ENCODE assay signal across 11 mouse cellular contexts in genomic region chr9:65217661-65218060, GRCm38 (mm10). TPM values are rescaled to one million over a fixed set of nuclear protein-coding genes. Genes with fewer than 3 reads are reported as not detected.
A peak's percentile ranks its signal among the peaks of the same experiment; 100 is the strongest.
DNase-seq lines count a peak whose midpoint lies in the region; ATAC-seq lines count a peak whose summit lies in the region.
"Had no signal": no experiment of that assay in that cellular context is flagged by ENCODE, and none has a peak within 500 bp of the region (broad histone marks: within the 10 kb centered on the region; RNA-seq: fewer than 3 reads in every experiment).

No protein-coding gene starts in this region.

- no peaks in the 10 kb centered on the region for H3K9me3 ChIP-seq in hindbrain, embryonic 13.5 days
- H3K9me3 ChIP-seq in hindbrain, embryonic 11.5 days (ENCODE audit: control insufficient read depth, low read length), result no peaks in the 10 kb centered on the region
- no peaks in the 10 kb centered on the region for H3K9me3 ChIP-seq in liver, embryonic 16.5 days (replicated peaks; ENCODE audit: control insufficient read depth, low read length)
- no peaks in the 10 kb centered on the region for H3K9me3 ChIP-seq in forebrain, embryonic 12.5 days
- H3K9me3 ChIP-seq: midbrain, embryonic 10.5 days had no signal

- DNase-seq in hindbrain, embryonic 11.5 days (ENCODE audit: low spot score), result no peak
- peak; percentile 69 for DNase-seq in adrenal gland, postnatal 10 days
- DNase-seq in induced T-regulatory cell, adult 2 months (ENCODE audit: low read depth), result peak; percentile 43
- DNase-seq in lung, adult 18-20 months, result no peak
- DNase-seq in retina, embryonic 14.5 days (ENCODE audit: low spot score), result no peak
- DNase-seq: cerebellum, postnatal 14 days had no signal

- peak overlapping the region; percentile 15; the same call in 1 of the 2 replicates for H3K9ac ChIP-seq in hindbrain, embryonic 13.5 days
- H3K9ac ChIP-seq in hindbrain, embryonic 11.5 days (ENCODE audit: low read depth, low read length), result no peak overlapping the region
- peak overlapping the region; percentile 66 for H3K9ac ChIP-seq in liver, embryonic 16.5 days (ENCODE audit: low read depth, low read length)
- no peak overlapping the region for H3K9ac ChIP-seq in forebrain, embryonic 12.5 days

- H3K36me3 ChIP-seq in hindbrain, embryonic 13.5 days, result no peaks in the 10 kb centered on the region
- H3K36me3 ChIP-seq in hindbrain, embryonic 11.5 days (ENCODE audit: control insufficient read depth, insufficient read depth, low read length), result no peaks in the 10 kb centered on the region
- no peaks in the 10 kb centered on the region for H3K36me3 ChIP-seq in liver, embryonic 16.5 days (ENCODE audit: control insufficient read depth, insufficient read depth)
- no peaks in the 10 kb centered on the region for H3K36me3 ChIP-seq in forebrain, embryonic 12.5 days (replicated peaks)
- H3K36me3 ChIP-seq: midbrain, embryonic 10.5 days had no signal

- 72% methylated on average over 6 of the region's 6 CpGs for WGBS in hindbrain, embryonic 13.5 days
- WGBS in hindbrain, embryonic 11.5 days, result 67% methylated on average over 6 of the region's 6 CpGs
- whole genome bisulfite sequencing in liver, embryonic 16.5 days (ENCODE audit: insufficient replicate concordance), result 14% methylated on average over 6 of the region's 6 CpGs
- WGBS in forebrain, embryonic 12.5 days, result 76% methylated on average over 6 of the region's 6 CpGs

- H3K27me3 ChIP-seq in hindbrain, embryonic 13.5 days, result no peaks in the 10 kb centered on the region
- no peaks in the 10 kb centered on the region for H3K27me3 ChIP-seq in hindbrain, embryonic 11.5 days (ENCODE audit: control insufficient read depth, insufficient read depth, low read length)
- no peaks in the 10 kb centered on the region for H3K27me3 ChIP-seq in liver, embryonic 16.5 days (ENCODE audit: control insufficient read depth, insufficient read depth, low read depth, low read length)
- H3K27me3 ChIP-seq in forebrain, embryonic 12.5 days, result no peaks in the 10 kb centered on the region

- peaks cover 19% of the 10 kb centered on the region for H3K4me1 ChIP-seq in hindbrain, embryonic 13.5 days (replicated peaks)
- H3K4me1 ChIP-seq in hindbrain, embryonic 11.5 days (replicated peaks; ENCODE audit: control insufficient read depth, insufficient read depth, low read length), result no peaks in the 10 kb centered on the region
- H3K4me1 ChIP-seq in liver, embryonic 16.5 days (ENCODE audit: control insufficient read depth, low read depth, low read length), result peaks cover 41% of the 10 kb centered on the region
- H3K4me1 ChIP-seq in forebrain, embryonic 12.5 days, result peaks cover 16% of the 10 kb centered on the region

- H3K27ac ChIP-seq in hindbrain, embryonic 13.5 days, result no peak overlapping the region
- no peak overlapping the region for H3K27ac ChIP-seq in hindbrain, embryonic 11.5 days (ENCODE audit: low read depth, low read length)
- H3K27ac ChIP-seq in liver, embryonic 16.5 days (ENCODE audit: low read length), result peak overlapping the region; percentile 99
- no peak overlapping the region for H3K27ac ChIP-seq in forebrain, embryonic 12.5 days
- H3K27ac ChIP-seq: midbrain, embryonic 10.5 days had no signal

- no peak overlapping the region for H3K4me2 ChIP-seq in hindbrain, embryonic 13.5 days
- no peak overlapping the region for H3K4me2 ChIP-seq in hindbrain, embryonic 11.5 days (replicated peaks; ENCODE audit: low read depth, low read length)
- H3K4me2 ChIP-seq in liver, embryonic 16.5 days (ENCODE audit: low read depth, low read length), result peak overlapping the region; percentile 95
- H3K4me2 ChIP-seq in forebrain, embryonic 12.5 days, result no peak overlapping the region

- no peak overlapping the region for H3K4me3 ChIP-seq in hindbrain, embryonic 13.5 days
- H3K4me3 ChIP-seq in hindbrain, embryonic 11.5 days (ENCODE audit: low read depth, low read length), result no peak overlapping the region
- peak overlapping the region; percentile 79 for H3K4me3 ChIP-seq in liver, embryonic 16.5 days (ENCODE audit: low read depth, low read length)
- H3K4me3 ChIP-seq in forebrain, embryonic 12.5 days (replicated peaks), result no peak overlapping the region
- H3K4me3 ChIP-seq: midbrain, embryonic 10.5 days had no signal

- ATAC-seq in hindbrain, embryonic 13.5 days (ENCODE audit: low FRiP score), result no peak
- no peak for ATAC-seq in hindbrain, embryonic 11.5 days (ENCODE audit: low FRiP score)
- ATAC-seq in liver, embryonic 16.5 days (ENCODE audit: low read depth), result no peak
- ATAC-seq in forebrain, embryonic 12.5 days (ENCODE audit: low FRiP score), result no peak

RNA-seq across cellular contexts. Expression of gene Parp16, which starts 22.5 kb away (rescaled TPM):
- polyA plus RNA-seq in hindbrain, embryonic 13.5 days (2015; fragmentation: Nextera tagmentation; extraction: Ambion mirVana), result 5.9 and 6.1 TPM in 2 replicates
- 4.0 and 6.5 TPM in 2 replicates for polyA plus RNA-seq in hindbrain, embryonic 11.5 days (2014; fragmentation: Nextera tagmentation; extraction: Ambion mirVana)
- 10 to 100 TPM; 12.9 to 19.6 TPM for total RNA-seq in adrenal gland, postnatal 10 days (2021)
- polyA plus RNA-seq in liver, embryonic 16.5 days (2015; fragmentation: Nextera tagmentation; extraction: Ambion mirVana), result 9.9 and 11.2 TPM in 2 replicates
- polyA plus RNA-seq in forebrain, embryonic 12.5 days (2016; fragmentation: Nextera tagmentation; extraction: Ambion mirVana), result 5.7 and 5.9 TPM in 2 replicates

RNA-seq across cellular contexts. Expression of gene Cilp, which starts 47.3 kb away (rescaled TPM):
- polyA plus RNA-seq in hindbrain, embryonic 13.5 days (2015; fragmentation: Nextera tagmentation; extraction: Ambion mirVana), result 0.57 and 0.60 TPM in 2 replicates
- 0.25 and 0.31 TPM in 2 replicates for polyA plus RNA-seq in hindbrain, embryonic 11.5 days (2014; fragmentation: Nextera tagmentation; extraction: Ambion mirVana)
- total RNA-seq in adrenal gland, postnatal 10 days (2021), result 10 to 100 TPM in 1 of 2 experiments, 1 to 10 TPM in 1; 8.6 to 10.9 TPM
- 0.06 and 0.12 TPM in 2 replicates for polyA plus RNA-seq in liver, embryonic 16.5 days (2015; fragmentation: Nextera tagmentation; extraction: Ambion mirVana)
- 0.65 and 0.68 TPM in 2 replicates for polyA plus RNA-seq in forebrain, embryonic 12.5 days (2016; fragmentation: Nextera tagmentation; extraction: Ambion mirVana)
- polyA plus RNA-seq: heart, embryonic 14.5 days had no signal

Comparison
In these comparisons a context has a peak if more than half of its experiments do, and no peak if none do; other contexts are left out.
1. H3K9ac ChIP-seq: peak in hindbrain, embryonic 13.5 days (single experiment) and liver, embryonic 16.5 days (single experiment); none in hindbrain, embryonic 11.5 days (single experiment) and forebrain, embryonic 12.5 days (single experiment).
2. DNase-seq: peak in adrenal gland, postnatal 10 days (single experiment) and induced T-regulatory cell, adult 2 months (single experiment); none in hindbrain, embryonic 11.5 days (single experiment), lung, adult 18-20 months (0 of 2) and retina, embryonic 14.5 days (single experiment).